10 mouse cellular contexts compared by ENCODE assay signal in genomic region chr6:99375865-99376264, GRCm38 (mm10).
DNase-seq lines count a peak whose midpoint lies in the region; TF ChIP-seq lines count a peak whose summit lies in the region.
"Had no signal": no experiment of that assay in that cellular context is flagged by ENCODE, and none has a peak within 500 bp of the region (broad histone marks: within the 10 kb centered on the region; RNA-seq: fewer than 3 reads in every experiment).

No protein-coding gene starts in this region.

- peak; percentile 30 to 51 for DNase-seq in cerebellum, postnatal 25 days
- DNase-seq in cerebellum, adult 2 months: no peak
- peak; percentile 39 for DNase-seq in layer of hippocampus, adult 2 months (ENCODE audit: low spot score in 2 of 2)
- DNase-seq in layer of hippocampus, postnatal 25 days (ENCODE audit: extremely low spot score in 1 of 2, low spot score in 1 of 2): no peak
- DNase-seq in brain, adult 2 months (ENCODE audit: low read depth, low spot score): peak; percentile 81
- peak; percentile 72 for DNase-seq in naive thymus-derived CD4-positive, alpha-beta T cell, adult 2 months (ENCODE audit: low read depth)
- no peak for DNase-seq in ovary, postnatal 10 days (ENCODE audit: low spot score)
- no peak for DNase-seq in urinary bladder, postnatal 10 days (ENCODE audit: low spot score)

- H3K4me3 ChIP-seq in cerebellum, adult 2 months (replicated peaks; ENCODE audit: insufficient read depth, low read depth, low read length): no peak overlapping the region
- H3K4me3 ChIP-seq in layer of hippocampus, adult 2 months: peak overlapping the region; percentile 31; the same call in 1 of the 2 replicates
- H3K4me3 ChIP-seq: erythroblast, embryonic 14.5 days; megakaryocyte, embryonic 14.5 days had no signal

- 39% methylated on average over 6 of the region's 6 CpGs for WGBS in cerebellum, adult 2 months

- H3K27me3 ChIP-seq in cerebellum, adult 2 months (ENCODE audit: control insufficient read depth, insufficient read depth, low read length): no peaks in the 10 kb centered on the region
- H3K27me3 ChIP-seq: megakaryocyte, embryonic 14.5 days had no signal

- H3K27ac ChIP-seq in cerebellum, adult 2 months (ENCODE audit: insufficient read depth, low read length): no peak overlapping the region
- H3K27ac ChIP-seq in layer of hippocampus, adult 2 months: peak overlapping the region; percentile 82

- H3K4me1 ChIP-seq in cerebellum, adult 2 months (ENCODE audit: control insufficient read depth, insufficient read depth, low read length): peaks cover 14% of the 10 kb centered on the region

- TF ChIP-seq POLR2A in cerebellum, adult 2 months (IDR thresholded peaks at IDR 0.05; ENCODE audit: borderline replicate concordance, insufficient read depth, low read length): no peak

- TF ChIP-seq CTCF in cerebellum, adult 2 months (IDR thresholded peaks at IDR 0.05; ENCODE audit: borderline replicate concordance, insufficient read depth, low read depth, low read length): no peak
- no peak for TF ChIP-seq CTCF in layer of hippocampus, adult 2 months (conservative IDR thresholded peaks at IDR 0.05)

Comparison
In these comparisons a context has a peak if more than half of its experiments do, and no peak if none do; other contexts are left out.
1. DNase-seq: peak in cerebellum, postnatal 25 days (2 of 2), layer of hippocampus, adult 2 months (2 of 2), brain, adult 2 months (single experiment) and naive thymus-derived CD4-positive, alpha-beta T cell, adult 2 months (single experiment); none in cerebellum, adult 2 months (0 of 2), layer of hippocampus, postnatal 25 days (0 of 2), ovary, postnatal 10 days (single experiment) and urinary bladder, postnatal 10 days (single experiment).